Comparison of ENCODE assay signal across 8 mouse cellular contexts in genomic region chr11:94486001-94486400, GRCm38 (mm10). TPM values are rescaled to one million over a fixed set of nuclear protein-coding genes. Genes with fewer than 3 reads are reported as not detected.
DNase-seq lines count a peak whose midpoint lies in the region; ATAC-seq lines count a peak whose summit lies in the region.

Gene Spata20, minus strand, starts transcription at chr11:94486179.

- 4% methylated on average over 24 of the region's 24 CpGs for WGBS in hindbrain, embryonic 15.5 days

- peaks cover 2% of the 10 kb centered on the region; the same call in 1 of the 2 replicates for H3K27me3 ChIP-seq in hindbrain, embryonic 15.5 days

- H3K4me3 ChIP-seq in hindbrain, embryonic 15.5 days, result 0 out of 2 replicates have a peak within 1 kb of the TSS, but pooled peaks have one; percentile 16

- peak; percentile 72 for DNase-seq in R1 (ENCODE audit: low read depth, low spot score)
- peak; percentile 97 for DNase-seq in cerebellum, postnatal 25 days
- DNase-seq in gastrocnemius, adult 18-20 months (ENCODE audit: low spot score), result peak; percentile 76
- DNase-seq in left cerebral cortex, adult 11 months (ENCODE audit: low spot score), result peak; percentile 75
- peak; percentile 91 for DNase-seq in lung, postnatal 36 days
- DNase-seq in right cerebral cortex, postnatal 10 days (ENCODE audit: low spot score in 2 of 2), result peak; percentile 86 to 91
- DNase-seq in urinary bladder, postnatal 14 days (ENCODE audit: low spot score), result peak; percentile 88

- H3K4me1 ChIP-seq in hindbrain, embryonic 15.5 days (replicated peaks), result peaks cover 7% of the 10 kb centered on the region

- no peaks in the 10 kb centered on the region for H3K9me3 ChIP-seq in hindbrain, embryonic 15.5 days

- H3K36me3 ChIP-seq in hindbrain, embryonic 15.5 days, result no peaks in the 10 kb centered on the region

- peak within 1 kb of the TSS; percentile 47 for H3K4me2 ChIP-seq in hindbrain, embryonic 15.5 days

- 0 out of 2 replicates have a peak within 1 kb of the TSS, but pooled peaks have one; percentile 12 for H3K9ac ChIP-seq in hindbrain, embryonic 15.5 days

- ATAC-seq in hindbrain, embryonic 15.5 days (ENCODE audit: low FRiP score, low read depth), result peak; percentile 80

- no peak within 1 kb of the TSS for H3K27ac ChIP-seq in hindbrain, embryonic 15.5 days (replicated peaks)

RNA-seq across cellular contexts. Expression of gene Spata20, which starts in this region (rescaled TPM):
- total RNA-seq in gastrocnemius, adult 18-20 months (2021), result not detected
- 0.29 and 0.84 TPM in 2 replicates for polyA plus RNA-seq in hindbrain, embryonic 15.5 days (2015; fragmentation: Nextera tagmentation; extraction: Ambion mirVana)

Comparison
In these comparisons a context has a peak if more than half of its experiments do, and no peak if none do; other contexts are left out.
1. Peak in DNase-seq in gastrocnemius, adult 18-20 months; RNA of the gene not detected or under 1 TPM.
2. Peak in ATAC-seq, H3K4me3 ChIP-seq, H3K9ac ChIP-seq and H3K4me2 ChIP-seq in hindbrain, embryonic 15.5 days; RNA of the gene not detected or under 1 TPM.